Mouse (Mus musculus): ENCODE results near the gene Cd300lf.

Cd300lf gene

GRCm38 (mm10) chr11:115103470-115104413, 30.1 kb downstream of the Cd300lf start:
- DNase-seq: no peak

DNA sequence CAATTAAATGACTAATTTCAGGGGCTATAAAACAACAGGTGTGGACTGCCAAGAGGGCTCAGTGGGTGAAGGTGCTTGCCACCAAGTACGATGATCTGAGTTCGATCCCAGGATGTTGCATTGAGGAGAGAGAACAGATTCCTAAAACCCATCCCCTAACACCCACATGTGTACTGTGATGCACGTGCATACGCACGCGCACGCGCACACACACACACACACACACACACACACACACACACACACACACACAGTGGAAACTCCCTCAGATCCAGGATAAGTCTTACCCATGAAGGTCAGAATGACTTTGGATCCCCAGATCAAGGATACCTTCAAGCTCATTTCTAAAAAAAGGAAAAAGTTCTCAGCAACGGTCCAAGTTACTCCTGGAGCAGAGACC, 31.7 kb downstream of the Cd300lf start:
- no peak for DNase-seq

GRCm38 (mm10) chr11:115101615-115102051, 32.2 kb downstream of the Cd300lf start:
- DNase-seq: no peak

DNA sequence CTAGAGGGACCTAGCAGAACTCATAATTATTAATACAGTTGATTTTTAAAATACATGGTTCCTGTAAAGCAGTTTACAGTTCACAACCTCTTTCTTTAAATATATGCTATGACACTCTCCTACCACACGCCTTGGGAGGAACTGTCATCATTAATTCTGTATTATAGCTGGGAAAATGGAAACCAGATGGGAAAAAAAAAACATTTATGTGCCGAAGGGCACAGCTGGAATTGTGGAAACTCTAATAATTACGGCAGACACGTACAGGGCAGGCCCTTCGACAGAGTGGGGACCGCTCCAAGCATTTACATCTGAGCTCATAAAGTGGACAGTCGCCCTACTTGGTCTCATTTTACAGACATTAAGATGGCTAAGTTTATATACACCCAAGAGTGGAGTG, 33.1 kb downstream of the Cd300lf start:
- DNase-seq: no peak

DNA sequence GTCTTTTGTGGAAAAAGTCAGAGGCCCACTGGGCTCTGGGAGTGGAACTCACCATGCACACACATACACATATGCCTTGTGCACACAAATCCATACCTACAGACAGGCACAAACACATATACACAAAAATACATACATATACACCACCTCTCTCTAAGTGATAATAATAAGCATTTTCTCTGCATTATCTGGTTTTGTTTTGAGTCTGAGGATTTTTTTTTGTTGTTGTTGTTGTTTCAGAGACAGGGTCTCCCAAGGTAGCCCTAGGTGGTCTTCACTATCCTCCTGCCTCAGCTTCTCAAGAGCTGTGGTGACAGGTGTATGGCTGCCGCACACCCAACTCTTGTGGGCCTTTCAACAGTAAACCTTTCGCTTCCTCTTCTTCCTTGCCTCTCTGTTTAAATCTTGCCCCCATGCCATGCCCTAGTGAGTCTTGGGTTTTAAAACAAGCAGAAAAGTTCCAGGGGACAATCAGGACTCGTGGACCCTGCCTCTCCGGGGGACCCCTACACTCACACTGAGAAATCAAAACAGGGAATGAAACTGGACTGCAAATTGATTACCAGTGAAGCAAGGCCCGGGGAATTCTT, 33.7 kb downstream of the Cd300lf start:
- no peak for DNase-seq

GRCm38 (mm10) chr11:115099241-115099840, 34.5 kb downstream of the Cd300lf start:
- DNase-seq: no peak

GRCm38 (mm10) chr11:115098203-115098932, 35.4 kb downstream of the Cd300lf start:
- no peak for DNase-seq

DNA sequence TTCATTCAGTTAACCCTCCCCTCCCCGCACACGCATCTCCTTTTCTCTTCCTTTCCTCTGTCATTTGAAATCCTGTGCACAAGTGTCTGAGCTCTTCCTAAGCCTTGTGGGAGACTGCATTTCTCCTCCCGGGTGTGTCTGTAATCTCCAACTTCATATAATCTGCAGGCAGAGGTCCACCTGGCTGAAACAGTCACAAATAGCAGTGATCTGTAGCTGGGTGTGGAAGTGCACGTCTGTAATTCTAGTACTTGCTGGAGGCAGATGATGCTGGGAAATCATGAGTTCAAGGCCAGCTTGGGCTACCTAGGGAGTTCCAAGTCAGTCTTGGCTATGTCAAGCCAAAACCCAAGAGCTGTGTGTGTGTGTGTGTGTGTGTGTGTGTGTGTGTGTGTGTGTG, 41.7 kb downstream of the Cd300lf start:
- no peak for DNase-seq

DNA sequence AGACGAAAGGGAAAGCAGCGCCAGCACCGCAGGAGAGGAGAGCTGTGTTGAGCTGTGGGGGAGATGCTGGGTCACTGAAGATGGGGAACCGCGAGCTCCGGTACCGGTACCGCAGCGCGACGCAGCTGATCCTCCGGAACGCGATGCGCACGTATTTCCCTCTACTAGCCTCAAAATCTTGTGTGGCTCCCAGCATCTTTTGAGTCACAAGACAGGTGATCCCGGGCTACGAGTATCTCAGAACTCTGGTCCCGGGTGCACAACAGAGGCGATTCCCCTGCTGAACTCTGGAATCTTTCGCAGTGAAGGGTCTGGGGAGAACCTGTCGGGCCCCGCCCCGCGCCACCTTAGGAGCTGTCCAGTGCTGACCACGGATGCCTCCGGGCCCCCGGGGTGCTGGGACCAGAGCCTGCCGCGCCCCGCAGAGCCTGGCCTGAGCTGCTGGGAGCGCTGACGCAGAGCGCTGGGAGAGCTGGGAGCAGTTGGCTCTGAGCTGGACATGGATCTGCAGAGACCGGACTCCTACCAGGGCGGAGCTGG, 42.4 kb downstream of the Cd300lf start, which contains the start of gene Rab37:
Rab37 (plus strand) TSS at position 70 of the 540 bp plus-strand sequence.
- peak; percentile 49 for DNase-seq

GRCm38 (mm10) chr11:115089853-115090252, 43.9 kb downstream of the Cd300lf start:
- no peak for DNase-seq

GRCm38 (mm10) chr11:115086213-115086612, 47.6 kb downstream of the Cd300lf start:
- DNase-seq: no peak

DNA sequence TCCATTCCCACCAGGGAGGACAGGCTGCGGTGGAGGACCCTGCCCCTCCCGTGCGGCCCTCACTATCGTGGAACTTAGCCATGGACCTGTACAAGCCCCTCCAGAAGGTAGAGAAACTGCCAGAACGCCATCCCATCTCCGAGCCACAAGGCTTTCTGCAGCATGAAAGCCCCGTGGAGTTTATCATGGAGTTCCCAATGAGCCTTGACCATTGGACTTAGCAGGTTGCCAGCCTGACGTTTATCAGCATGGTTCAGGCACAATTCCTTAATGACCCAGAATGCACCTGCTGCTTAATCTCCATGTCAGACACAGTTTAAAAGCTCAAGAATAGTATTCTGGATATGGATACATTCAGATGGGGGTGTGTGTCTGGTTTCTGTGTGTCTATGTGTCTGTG, 48.7 kb downstream of the Cd300lf start:
- no peak for DNase-seq

DNA sequence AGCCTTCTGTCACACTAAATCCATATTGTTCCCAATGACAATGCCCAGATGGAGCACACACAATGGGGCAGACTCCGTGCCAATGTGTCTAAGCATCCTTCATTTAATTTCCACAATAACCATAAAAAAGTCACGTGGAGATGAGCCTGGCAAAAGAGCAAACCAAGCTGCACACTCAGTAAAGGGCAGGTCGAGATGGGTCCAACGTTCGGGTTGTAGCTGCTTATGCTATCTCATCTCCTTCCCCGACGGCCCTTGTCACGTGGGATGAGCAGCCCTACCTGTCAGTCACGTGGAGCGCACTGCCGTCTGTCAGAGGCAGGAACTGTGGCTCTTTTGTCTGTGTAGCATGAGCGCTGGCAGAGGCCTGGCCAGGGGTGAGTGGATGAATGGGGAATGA, 49.2 kb downstream of the Cd300lf start:
- peak; percentile 70 for DNase-seq

GRCm38 (mm10) chr11:115083376-115084139, 50.2 kb downstream of the Cd300lf start:
- peak; percentile 88 for DNase-seq

DNA sequence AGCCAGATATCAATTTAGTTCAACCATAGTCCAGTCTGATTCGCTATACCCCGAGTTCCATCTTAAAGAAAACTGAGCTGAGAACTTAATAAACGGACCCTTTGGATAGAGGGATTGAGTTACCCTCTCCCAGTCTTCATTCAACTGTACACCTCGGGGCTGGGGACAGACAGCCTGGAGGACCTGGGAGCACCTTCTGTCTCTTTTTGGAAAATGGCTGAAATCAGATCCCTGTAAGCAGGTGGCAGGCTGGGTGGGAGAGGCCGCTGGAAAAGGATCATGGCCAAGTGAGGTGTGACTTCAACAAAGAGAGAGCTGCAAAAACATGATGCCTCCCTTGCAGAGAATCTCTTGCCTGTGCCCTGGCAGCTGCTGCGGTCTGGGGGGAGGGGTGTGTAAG, 51.6 kb downstream of the Cd300lf start:
- no peak for DNase-seq

GRCm38 (mm10) chr11:115081373-115081772, 52.4 kb downstream of the Cd300lf start:
- no peak for DNase-seq

DNA sequence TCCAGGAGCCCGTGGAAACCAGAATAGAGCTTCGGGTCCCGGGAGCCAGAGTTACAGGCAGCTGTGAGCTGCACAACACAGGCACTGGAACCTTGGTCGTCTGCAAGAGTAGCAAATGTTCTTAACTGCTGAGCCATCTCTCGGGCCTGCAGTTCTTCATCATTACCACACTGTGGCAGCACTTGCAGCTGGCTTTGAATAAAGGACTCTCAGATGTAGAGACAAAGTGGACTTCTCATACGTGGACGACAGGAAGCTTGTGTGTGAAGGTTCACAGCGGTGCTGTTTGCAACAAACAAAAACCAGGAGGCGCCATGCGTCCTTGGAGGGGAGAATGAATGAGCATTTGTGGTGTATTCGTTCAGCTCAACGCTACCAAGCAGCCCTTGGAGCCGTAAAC, 52.9 kb downstream of the Cd300lf start:
- DNase-seq: peak; percentile 86

DNA sequence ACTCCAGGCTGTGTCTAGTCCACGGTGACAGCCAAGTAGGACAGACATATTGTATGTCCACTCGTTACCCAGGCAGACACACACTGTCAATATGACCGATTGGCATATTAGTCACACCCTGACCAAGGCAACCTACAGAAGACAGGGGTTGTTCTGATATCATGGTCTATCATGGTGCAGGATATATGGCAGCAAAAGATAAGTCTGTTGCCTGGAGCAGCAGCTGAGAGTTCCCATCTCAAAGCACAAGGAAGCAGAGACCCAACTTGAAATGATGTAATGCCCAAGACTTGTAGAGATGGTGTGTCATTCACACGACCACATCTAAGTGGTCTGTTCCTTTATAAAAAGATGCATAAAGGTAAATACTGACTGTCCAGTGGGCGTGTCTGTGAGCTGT, 55.1 kb downstream of the Cd300lf start:
- DNase-seq: no peak

GRCm38 (mm10) chr11:115077436-115077835, 56.4 kb downstream of the Cd300lf start:
- DNase-seq: no peak

- no peak for DNase-seq
Measured at GRCm38 (mm10) chr11:115075859-115076258, 57.9 kb downstream of the Cd300lf start.

DNA sequence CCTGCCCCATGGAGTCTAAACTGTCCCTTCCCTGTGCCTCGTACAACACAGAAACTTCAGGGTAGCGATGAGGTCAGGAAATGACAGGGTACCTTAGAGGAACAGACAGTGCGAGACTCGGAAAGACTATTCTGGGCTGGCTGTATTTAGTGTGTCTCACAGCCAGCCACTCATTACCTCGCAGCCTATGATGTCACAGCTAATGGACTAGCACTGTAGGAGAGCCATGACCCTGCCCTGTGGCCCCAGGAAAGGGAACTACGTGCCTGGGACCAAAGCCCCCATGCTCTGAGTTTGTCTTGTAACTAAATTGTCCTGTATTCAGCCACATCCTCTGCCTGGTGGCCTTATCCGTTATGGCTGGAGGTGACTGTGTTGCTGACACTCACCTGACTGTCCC, 58.4 kb downstream of the Cd300lf start:
- no peak for DNase-seq

DNA sequence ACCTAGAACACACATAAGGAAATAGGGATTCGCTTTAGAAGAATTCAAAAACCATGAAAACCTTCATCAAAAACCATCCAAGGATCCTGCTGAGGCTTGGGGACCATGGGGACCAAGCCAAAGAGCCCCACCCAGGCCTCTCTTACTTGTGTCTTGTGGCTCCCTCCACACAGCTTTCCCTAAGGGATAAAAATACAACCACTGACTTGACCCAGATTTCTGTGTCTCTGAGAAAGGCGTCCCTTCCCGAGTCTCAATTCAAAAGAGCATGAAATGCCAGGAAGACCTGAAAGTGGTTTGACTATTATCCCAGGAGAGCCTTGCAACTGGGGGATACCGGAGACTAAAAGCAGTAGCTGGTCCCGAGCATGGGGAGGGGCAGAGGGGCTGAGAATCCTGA, 60.8 kb downstream of the Cd300lf start:
- DNase-seq: no peak
